Mouse (Mus musculus): Measurements from ENCODE around the gene Spg7. TPM values are rescaled to one million over a fixed set of nuclear protein-coding genes. Genes with fewer than 3 reads are reported as not detected.

Spg7 gene
- polyA plus RNA-seq (2014; fragmentation: Illumina TruSeq; extraction: RNeasy Lipid Tissue Mini Kit (QIAGEN cat#74804); ENCODE audit: low read depth, low replicate concordance): 79.3 TPM

GRCm38 (mm10) chr8:123062721-123063120 is at the start of gene Spg7:
TSS of gene Spg7 (plus strand) at chr8:123062942.

GRCm38 (mm10) chr8:123042158-123042973 is 20.4 kb upstream of the Spg7 start, which contains the start of gene Ankrd11:
TSS of gene Ankrd11 (minus strand) at chr8:123042277.

GRCm38 (mm10) chr8:123101735-123102685 is 39.3 kb downstream of the Spg7 start, which contains the start of gene Rpl13:
TSS of gene Rpl13 (plus strand) at chr8:123102350.

GRCm38 (mm10) chr8:123117127-123117731 is 54.5 kb downstream of the Spg7 start, which contains the start of gene Cpne7:
TSS of gene Cpne7 (plus strand) at chr8:123117374.

Other genes starting within 250 kb of the Spg7 start
- gene Cdh15, start 215.0 kb upstream of the Spg7 start, polyA plus RNA-seq (2014; fragmentation: Illumina TruSeq; extraction: RNeasy Lipid Tissue Mini Kit (QIAGEN cat#74804); ENCODE audit: low read depth, low replicate concordance): not detected
- gene Ankrd11, start 20.7 kb upstream of the Spg7 start, polyA plus RNA-seq (2014; fragmentation: Illumina TruSeq; extraction: RNeasy Lipid Tissue Mini Kit (QIAGEN cat#74804); ENCODE audit: low read depth, low replicate concordance): 50.9 TPM
- 1,154 TPM for gene Rpl13, start 39.4 kb downstream of the Spg7 start, polyA plus RNA-seq (2014; fragmentation: Illumina TruSeq; extraction: RNeasy Lipid Tissue Mini Kit (QIAGEN cat#74804); ENCODE audit: low read depth, low replicate concordance)
- 2.2 TPM for gene Cpne7, start 54.4 kb downstream of the Spg7 start, polyA plus RNA-seq (2014; fragmentation: Illumina TruSeq; extraction: RNeasy Lipid Tissue Mini Kit (QIAGEN cat#74804); ENCODE audit: low read depth, low replicate concordance)
- 48.9 TPM for gene Sult5a1, start 95.4 kb downstream of the Spg7 start, polyA plus RNA-seq (2014; fragmentation: Illumina TruSeq; extraction: RNeasy Lipid Tissue Mini Kit (QIAGEN cat#74804); ENCODE audit: low read depth, low replicate concordance)
- gene Dpep1, start 123.3 kb downstream of the Spg7 start, polyA plus RNA-seq (2014; fragmentation: Illumina TruSeq; extraction: RNeasy Lipid Tissue Mini Kit (QIAGEN cat#74804); ENCODE audit: low read depth, low replicate concordance): 79.5 TPM
- gene Chmp1a, start 149.8 kb downstream of the Spg7 start, polyA plus RNA-seq (2014; fragmentation: Illumina TruSeq; extraction: RNeasy Lipid Tissue Mini Kit (QIAGEN cat#74804); ENCODE audit: low read depth, low replicate concordance): 103 TPM
- 30.3 TPM for gene Spata33, start 149.9 kb downstream of the Spg7 start, polyA plus RNA-seq (2014; fragmentation: Illumina TruSeq; extraction: RNeasy Lipid Tissue Mini Kit (QIAGEN cat#74804); ENCODE audit: low read depth, low replicate concordance)
- 53.8 TPM for gene Cdk10, start 161.9 kb downstream of the Spg7 start, polyA plus RNA-seq (2014; fragmentation: Illumina TruSeq; extraction: RNeasy Lipid Tissue Mini Kit (QIAGEN cat#74804); ENCODE audit: low read depth, low replicate concordance)
- gene Spata2l, start 173.3 kb downstream of the Spg7 start, polyA plus RNA-seq (2014; fragmentation: Illumina TruSeq; extraction: RNeasy Lipid Tissue Mini Kit (QIAGEN cat#74804); ENCODE audit: low read depth, low replicate concordance): 8.1 TPM
- gene Zfp276, start 191.3 kb downstream of the Spg7 start, polyA plus RNA-seq (2014; fragmentation: Illumina TruSeq; extraction: RNeasy Lipid Tissue Mini Kit (QIAGEN cat#74804); ENCODE audit: low read depth, low replicate concordance): 19.5 TPM
- 21.3 TPM for gene Vps9d1, start 191.4 kb downstream of the Spg7 start, polyA plus RNA-seq (2014; fragmentation: Illumina TruSeq; extraction: RNeasy Lipid Tissue Mini Kit (QIAGEN cat#74804); ENCODE audit: low read depth, low replicate concordance)